Mouse (Mus musculus): Measurements from ENCODE around the gene Cd40.

Cd40 gene

DNA sequence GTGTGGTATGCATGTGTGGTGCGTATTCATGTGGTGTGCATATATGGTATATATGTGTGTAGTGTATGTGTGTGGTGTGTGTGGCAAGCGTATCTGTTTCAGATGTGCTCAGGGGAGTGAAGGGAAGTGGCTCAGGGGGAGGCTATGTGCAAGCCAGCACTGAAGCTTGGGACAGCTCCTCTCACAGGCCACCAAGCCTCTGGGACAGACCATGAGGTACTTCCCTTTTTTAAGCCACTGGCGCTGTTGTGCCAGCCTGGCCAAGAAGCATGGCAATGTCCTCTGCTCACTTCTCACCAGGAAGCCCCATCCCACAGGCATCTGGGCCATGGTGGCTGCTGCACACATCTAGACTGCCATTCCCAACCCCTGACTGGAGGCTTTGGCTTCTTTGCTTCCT is 47.5 kb downstream of the Cd40 start:
- no peak for DNase-seq (ENCODE audit: low spot score)

DNA sequence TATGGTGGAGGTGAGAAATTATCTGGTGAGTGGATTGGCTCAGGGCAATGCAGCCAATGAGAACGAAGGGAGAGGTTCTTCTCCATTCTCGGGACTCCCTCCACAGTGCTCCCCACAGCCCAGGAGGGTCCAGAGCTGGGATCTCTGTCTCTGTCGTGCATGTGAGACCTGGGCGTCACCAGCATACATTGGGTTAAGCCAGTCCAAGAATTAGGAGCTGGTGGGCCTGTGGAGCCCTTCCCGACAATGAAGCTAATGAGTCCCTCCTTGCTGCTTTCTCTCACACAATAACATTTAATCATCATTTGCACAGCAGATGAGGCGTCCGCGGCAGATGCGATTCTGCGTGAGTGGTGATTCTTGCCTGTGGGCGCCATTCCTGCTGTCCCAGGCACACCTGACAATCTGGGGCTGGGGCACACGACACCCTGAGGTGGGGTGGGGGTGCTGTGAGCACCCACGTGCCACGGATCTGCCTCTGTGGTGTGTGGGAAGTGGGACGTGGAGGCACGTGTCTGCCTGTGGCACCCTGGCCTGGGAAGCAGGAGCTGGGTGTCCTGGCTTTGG is 50.2 kb downstream of the Cd40 start:
- DNase-seq (ENCODE audit: low spot score) = no peak

DNA sequence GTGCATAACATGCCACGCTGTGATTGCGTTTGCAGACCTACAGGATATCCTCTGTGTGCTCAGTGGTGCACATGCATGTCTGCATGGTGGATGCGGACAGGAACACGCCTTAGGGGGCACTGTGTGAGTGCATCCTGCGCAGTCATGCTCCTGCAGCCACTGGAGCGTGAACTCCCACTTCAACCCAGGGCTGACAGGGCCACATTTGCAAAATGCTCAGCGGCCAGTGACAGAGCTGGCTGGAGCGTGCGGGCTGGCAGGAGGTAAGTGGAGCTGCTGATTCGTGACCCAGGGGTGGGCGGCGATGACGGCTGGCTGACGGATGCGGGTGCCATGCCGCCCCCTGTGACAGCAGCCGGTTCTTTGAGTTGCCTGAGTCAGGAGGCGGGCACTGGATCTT is 51.2 kb downstream of the Cd40 start:
- no peak for DNase-seq (ENCODE audit: low spot score)

DNA sequence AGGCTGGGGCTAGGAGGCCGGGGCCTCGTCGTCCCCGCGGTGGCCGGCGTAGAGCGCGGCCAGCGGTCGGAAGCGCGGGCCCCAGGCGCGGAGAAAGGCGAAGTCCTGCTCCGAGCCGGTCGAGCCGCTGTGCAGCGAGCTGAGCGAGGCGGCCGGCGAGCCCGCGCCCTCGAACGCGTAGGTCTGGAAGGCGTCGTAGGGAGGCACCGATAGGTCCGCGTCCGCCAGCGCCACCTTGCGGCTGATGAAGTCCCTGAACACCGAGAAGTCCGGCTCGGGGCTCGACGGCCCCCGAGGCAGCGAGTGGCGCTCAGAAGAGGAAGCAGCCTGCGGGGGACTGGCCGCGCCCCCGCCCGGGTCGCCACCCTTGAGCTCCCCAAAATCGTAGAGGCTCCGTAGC is 56.7 kb downstream of the Cd40 start:
- DNase-seq (ENCODE audit: low spot score) = peak; percentile 76

DNA sequence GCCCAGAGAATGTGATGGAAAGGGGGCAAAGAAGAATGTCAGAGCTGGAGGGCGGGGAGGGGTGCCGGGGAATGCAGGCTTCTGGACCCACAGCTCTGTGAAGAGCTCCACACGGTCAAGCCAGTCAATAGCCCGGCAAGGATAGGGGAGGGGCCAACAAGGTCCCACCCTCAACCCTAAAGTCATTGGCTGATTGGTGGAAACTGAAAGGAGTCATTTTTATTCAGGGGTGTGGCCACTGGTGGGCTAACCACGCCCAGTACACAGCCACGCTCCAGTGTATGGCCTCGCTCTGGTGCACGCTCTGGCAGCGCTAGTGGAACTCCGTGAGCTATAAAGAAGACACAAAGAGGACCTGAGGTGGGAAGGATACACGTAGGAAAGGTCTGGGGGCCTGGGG is 58.3 kb downstream of the Cd40 start:
- no peak for DNase-seq (ENCODE audit: low spot score)

DNA sequence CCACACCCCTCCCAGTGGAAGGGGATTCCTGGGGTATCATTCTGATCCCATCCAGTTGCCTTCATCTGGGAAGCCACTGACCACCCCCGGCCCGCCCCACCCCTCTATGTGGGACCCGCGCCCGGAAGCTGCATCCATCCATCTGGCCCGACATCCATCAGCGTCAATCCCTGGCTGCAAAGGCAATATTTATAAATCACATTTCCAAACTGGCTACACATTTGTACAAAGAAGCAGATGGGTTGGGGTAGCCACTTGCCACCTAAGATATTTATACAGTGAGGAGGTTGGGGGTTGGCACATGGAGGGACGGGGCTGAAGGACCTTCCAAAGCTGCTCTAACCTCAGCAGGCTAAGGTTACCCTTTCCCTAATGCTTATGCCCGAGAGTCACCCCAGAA is 65.3 kb downstream of the Cd40 start:
- no peak for DNase-seq (ENCODE audit: low spot score)

DNA sequence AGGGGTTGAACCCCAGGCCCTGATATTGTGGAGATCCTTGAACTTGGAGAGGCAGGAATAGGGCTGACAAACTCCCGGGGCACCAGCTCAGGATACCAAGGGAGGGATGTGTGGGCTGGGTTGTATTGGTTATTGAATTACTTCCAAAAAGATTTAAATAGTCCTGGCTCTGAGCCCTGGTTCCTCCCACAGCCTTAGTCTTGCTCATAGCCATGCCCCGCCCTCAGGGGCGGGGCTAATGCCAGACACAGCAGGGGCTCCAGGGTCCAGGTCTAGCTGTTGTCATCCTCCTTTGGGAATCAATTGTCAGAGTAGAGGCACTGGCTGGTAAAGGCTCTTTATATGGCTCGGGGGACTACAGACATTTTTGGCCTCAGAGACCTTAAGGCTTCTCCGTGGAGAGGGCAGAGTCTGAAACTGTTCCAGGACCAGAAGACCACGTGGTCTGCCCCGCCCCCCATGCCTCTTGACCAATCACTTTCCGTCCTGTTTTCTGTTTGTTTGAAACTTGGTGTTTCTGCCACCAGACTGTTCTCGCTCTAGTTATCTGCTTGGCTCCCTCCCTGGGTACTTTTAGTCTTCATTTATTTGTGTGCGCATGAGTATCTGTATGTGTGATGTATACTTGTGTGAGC is 65.9 kb downstream of the Cd40 start:
- DNase-seq (ENCODE audit: low spot score) = no peak

All from lung, postnatal 25 days (tissue).